Mouse (Mus musculus): Measurements from ENCODE around the gene Jtb.
A peak's percentile ranks its signal among the peaks of the same experiment; 100 is the strongest.

The Jtb gene

GRCm38 (mm10) chr3:90263121-90263771 lies 31.8 kb downstream of the Jtb start:
- no peak for DNase-seq (ENCODE audit: low spot score in 2 of 2)

- DNase-seq (ENCODE audit: low spot score in 2 of 2): no peak
Observed at GRCm38 (mm10) chr3:90264687-90265033, 33.3 kb downstream of the Jtb start.

GRCm38 (mm10) chr3:90265034-90265931 lies 33.9 kb downstream of the Jtb start, which contains the start of gene Dennd4b:
Dennd4b (plus strand) TSS chr3:90265185.
- DNase-seq (ENCODE audit: low spot score in 2 of 2): peak; percentile 95 to 97

GRCm38 (mm10) chr3:90265932-90266741 lies 34.7 kb downstream of the Jtb start:
- DNase-seq (ENCODE audit: low spot score in 2 of 2): peak; percentile 76 to 78

GRCm38 (mm10) chr3:90266901-90267775 lies 35.7 kb downstream of the Jtb start:
- peak; percentile 28 to 32 for DNase-seq (ENCODE audit: low spot score in 2 of 2)

GRCm38 (mm10) chr3:90268190-90268589 lies 36.8 kb downstream of the Jtb start:
- DNase-seq (ENCODE audit: low spot score in 2 of 2): no peak

- no peak for DNase-seq (ENCODE audit: low spot score in 2 of 2)
Observed at GRCm38 (mm10) chr3:90268971-90269370, 37.6 kb downstream of the Jtb start.

GRCm38 (mm10) chr3:90270784-90271183 lies 39.4 kb downstream of the Jtb start:
- DNase-seq (ENCODE audit: low spot score in 2 of 2): no peak

GRCm38 (mm10) chr3:90272170-90272569 lies 40.8 kb downstream of the Jtb start:
- no peak for DNase-seq (ENCODE audit: low spot score in 2 of 2)

GRCm38 (mm10) chr3:90273855-90274254 lies 42.5 kb downstream of the Jtb start:
- DNase-seq (ENCODE audit: low spot score in 2 of 2): no peak

- no peak for DNase-seq (ENCODE audit: low spot score in 2 of 2)
Observed at GRCm38 (mm10) chr3:90275286-90275685, 43.9 kb downstream of the Jtb start.

- DNase-seq (ENCODE audit: low spot score in 2 of 2): no peak
Observed at GRCm38 (mm10) chr3:90276858-90277257, 45.5 kb downstream of the Jtb start.

- DNase-seq (ENCODE audit: low spot score in 2 of 2): no peak
Observed at GRCm38 (mm10) chr3:90277793-90278192, 46.4 kb downstream of the Jtb start.

GRCm38 (mm10) chr3:90278211-90278610 lies 46.8 kb downstream of the Jtb start:
- no peak for DNase-seq (ENCODE audit: low spot score in 2 of 2)

GRCm38 (mm10) chr3:90279216-90279615 lies 47.8 kb downstream of the Jtb start:
- DNase-seq (ENCODE audit: low spot score in 2 of 2): no peak

GRCm38 (mm10) chr3:90279743-90280142 lies 48.3 kb downstream of the Jtb start:
- no peak for DNase-seq (ENCODE audit: low spot score in 2 of 2)

GRCm38 (mm10) chr3:90280708-90281107 lies 49.3 kb downstream of the Jtb start:
- no peak for DNase-seq (ENCODE audit: low spot score in 2 of 2)

- no peak for DNase-seq (ENCODE audit: low spot score in 2 of 2)
Observed at GRCm38 (mm10) chr3:90284150-90284549, 52.8 kb downstream of the Jtb start.

All from spleen, postnatal 36 days (tissue).